Mouse (Mus musculus) stomach, embryonic 15.5 days (tissue): ENCODE data around the gene Cdh4. TPM values are rescaled to one million over a fixed set of nuclear protein-coding genes. Genes with fewer than 3 reads are reported as not detected.

Source experiments
- ATAC-seq: fragments of 200-750 bp; cut with Nextera tagmentation; 2 replicates; pipeline ENCODE4 v1.8.0; 2017; ENCODE audit warnings: low read depth, moderate number of reproducible peaks, moderate TSS enrichment; ENCODE audit not compliant: insufficient read depth, low FRiP score
- H3K27ac ChIP-seq: fragments of 300-500 bp; sonication (generic); 2 replicates; pipeline ENCODE4 v1.5.1; 2015; ENCODE audit warnings: mild to moderate bottlenecking, inconsistent platforms
- H3K27me3 ChIP-seq: fragments of 300-500 bp; sonication (generic); replicated peaks from 2 replicates; pipeline ENCODE4 v1.6.1; 2015; ENCODE audit warnings: inconsistent platforms
- H3K36me3 ChIP-seq: fragments of 300-500 bp; sonication (generic); 2 replicates; pipeline ENCODE4 v1.6.1; 2015; ENCODE audit warnings: inconsistent platforms
- H3K4me1 ChIP-seq: fragments of 300-500 bp; sonication (generic); 2 replicates; pipeline ENCODE4 v1.6.1; 2015; ENCODE audit warnings: inconsistent platforms
- H3K4me2 ChIP-seq: fragments of 300-500 bp; sonication (generic); 2 replicates; pipeline ENCODE4 v1.6.1; 2015; ENCODE audit warnings: mild to moderate bottlenecking, inconsistent platforms
- H3K4me3 ChIP-seq: fragments of 300-500 bp; sonication (generic); replicated peaks from 2 replicates; pipeline ENCODE4 v1.5.1; 2015; ENCODE audit warnings: inconsistent platforms
- H3K9ac ChIP-seq: fragments of 300-500 bp; sonication (generic); 2 replicates; pipeline ENCODE4 v1.6.1; 2015; ENCODE audit warnings: inconsistent platforms
- H3K9me3 ChIP-seq: fragments of 300-500 bp; sonication (generic); 2 replicates; pipeline ENCODE4 v1.6.1; 2016; ENCODE audit warnings: inconsistent platforms
- WGBS: fragments of 180-500 bp; shearing (Covaris S2); methylation state at CpG from one replicate; pipeline ENCODE4 v1.1.7; 2015; 5-methylcytosine and 5-hydroxymethylcytosine counted together
- polyA plus RNA-seq: library from polyadenylated mRNA; unstranded; fragments of >200 nt; fragmentation: Nextera tagmentation; extraction: Ambion mirVana; gene quantifications from 2 replicates; pipeline ENCODE4 v1.2.1, GENCODE M21; 2015

Cdh4 gene
- polyA plus RNA-seq, 1 experiment from 2014 or later = 3.6 TPM

DNA sequence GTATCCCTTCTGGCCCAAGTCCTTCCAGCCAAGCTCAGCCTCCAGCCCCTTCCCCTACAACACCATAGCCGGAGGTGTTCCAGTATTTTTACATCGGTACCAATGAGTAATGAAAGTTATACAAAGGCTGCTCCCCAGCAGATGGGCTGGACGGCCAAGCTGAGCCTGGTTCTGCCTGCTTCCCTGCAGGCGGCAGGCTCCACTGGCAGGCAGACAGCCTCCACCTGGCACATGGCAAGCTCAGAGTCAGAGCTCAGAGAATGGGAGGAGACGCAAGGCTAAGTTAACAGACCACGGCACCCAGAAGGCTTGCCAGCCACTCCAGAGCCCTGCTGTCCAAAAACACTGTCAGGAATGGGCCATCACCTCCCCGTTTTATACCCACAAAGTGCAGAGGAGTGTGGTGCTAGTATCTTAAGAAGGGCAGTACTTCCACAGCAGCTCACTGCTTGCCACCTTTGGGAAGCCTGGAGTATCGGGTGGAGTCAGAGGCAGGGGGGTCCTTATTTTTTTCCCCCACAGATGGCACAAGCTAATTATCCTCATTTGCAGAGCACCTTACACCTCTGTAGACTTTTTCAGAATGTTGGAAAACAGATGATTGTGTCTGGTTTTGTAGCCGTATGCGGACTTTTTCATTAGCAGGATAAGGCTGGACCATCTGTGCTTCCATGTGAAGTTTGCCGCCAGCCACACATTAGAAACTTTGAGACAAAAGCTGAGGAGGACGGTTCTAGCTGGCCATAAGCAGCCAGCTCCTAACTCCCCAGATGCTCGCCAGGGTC lies 320.5 kb downstream of the Cdh4 start:
- no peaks in the 10 kb centered on the region for H3K9me3 ChIP-seq
- no peak overlapping the region for H3K4me2 ChIP-seq
- H3K9ac ChIP-seq = no peak overlapping the region
- H3K36me3 ChIP-seq = no peaks in the 10 kb centered on the region
- WGBS = 66% methylated on average over 13 of the region's 13 CpGs
- peaks cover 7% of the 10 kb centered on the region; the same call in 1 of the 2 replicates for H3K27me3 ChIP-seq
- H3K4me1 ChIP-seq = peaks cover 12% of the 10 kb centered on the region; the same call in 1 of the 2 replicates
- H3K4me3 ChIP-seq = no peak overlapping the region
- H3K27ac ChIP-seq = no peak overlapping the region
- ATAC-seq = no peak

DNA sequence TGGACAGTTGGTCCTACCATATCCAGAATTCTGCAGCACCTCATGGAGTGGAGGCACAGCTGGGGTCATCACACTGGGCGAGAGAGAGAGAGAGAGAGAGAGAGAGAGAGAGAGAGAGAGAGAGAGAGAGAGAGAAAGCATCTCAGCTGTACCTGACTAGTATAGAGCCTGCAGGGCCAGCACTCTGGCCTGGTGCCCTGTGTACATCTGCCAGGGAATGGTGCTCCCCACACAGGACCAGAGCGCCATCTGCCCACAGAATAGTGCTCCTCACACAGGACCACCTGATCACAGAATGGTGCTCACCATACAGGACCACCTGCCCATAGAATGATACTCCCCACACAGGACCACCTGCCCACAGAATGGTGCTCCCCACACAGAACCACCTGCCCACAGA lies 322.2 kb downstream of the Cdh4 start:
- no peak overlapping the region for H3K27ac ChIP-seq
- no peaks in the 10 kb centered on the region for H3K36me3 ChIP-seq
- WGBS = 66% methylated on average over 2 of the region's 2 CpGs
- peaks cover 7% of the 10 kb centered on the region; the same call in 1 of the 2 replicates for H3K27me3 ChIP-seq
- no peak overlapping the region for H3K4me3 ChIP-seq
- ATAC-seq = no peak
- no peak overlapping the region for H3K9ac ChIP-seq
- H3K4me1 ChIP-seq = peaks cover 21% of the 10 kb centered on the region
- H3K9me3 ChIP-seq = no peaks in the 10 kb centered on the region
- no peak overlapping the region for H3K4me2 ChIP-seq

GRCm38 (mm10) chr2:179766664-179767526 lies 324.7 kb downstream of the Cdh4 start:
- WGBS = 36% methylated on average over 16 of the region's 16 CpGs
- H3K27ac ChIP-seq = no peak overlapping the region

GRCm38 (mm10) chr2:179767527-179767849 lies 325.3 kb downstream of the Cdh4 start:
- WGBS = 29% methylated on average over 9 of the region's 9 CpGs
- no peak overlapping the region for H3K4me2 ChIP-seq

More at GRCm38 (mm10) chr2:179766664-179767526, 324.7 kb downstream of the Cdh4 start:
- no peak overlapping the region for H3K4me2 ChIP-seq
- H3K4me3 ChIP-seq = no peak overlapping the region
- no peak overlapping the region for H3K9ac ChIP-seq
- H3K27me3 ChIP-seq = peaks cover 7% of the 10 kb centered on the region; the same call in 1 of the 2 replicates
- H3K4me1 ChIP-seq = peaks cover 23% of the 10 kb centered on the region
- no peaks in the 10 kb centered on the region for H3K36me3 ChIP-seq
- H3K9me3 ChIP-seq = no peaks in the 10 kb centered on the region
- ATAC-seq = no peak

GRCm38 (mm10) chr2:179769137-179769536 lies 326.9 kb downstream of the Cdh4 start:
- no peak overlapping the region for H3K9ac ChIP-seq
- H3K27me3 ChIP-seq = peaks cover 7% of the 10 kb centered on the region; the same call in 1 of the 2 replicates
- H3K4me2 ChIP-seq = no peak overlapping the region
- ATAC-seq = peak; percentile 63; the same call in 1 of the 2 replicates
- H3K36me3 ChIP-seq = no peaks in the 10 kb centered on the region
- H3K9me3 ChIP-seq = no peaks in the 10 kb centered on the region
- peak overlapping the region; percentile 26; the same call in 1 of the 2 replicates for H3K27ac ChIP-seq
- peaks cover 23% of the 10 kb centered on the region for H3K4me1 ChIP-seq
- H3K4me3 ChIP-seq = no peak overlapping the region
- WGBS = 28% methylated on average over 5 of the region's 5 CpGs

More at GRCm38 (mm10) chr2:179767527-179767849, 325.3 kb downstream of the Cdh4 start:
- Histone ChIP-seq H3K27ac (no peak overlapping the region), H3K36me3 (no peaks in the 10 kb centered on the region), H3K9ac (no peak overlapping the region), H3K4me3 (no peak overlapping the region), H3K9me3 (no peaks in the 10 kb centered on the region), H3K4me1 (peaks cover 23% of the 10 kb centered on the region), H3K27me3 (peaks cover 7% of the 10 kb centered on the region; the same call in 1 of the 2 replicates)
- no peak for ATAC-seq

GRCm38 (mm10) chr2:179769943-179770342 lies 327.7 kb downstream of the Cdh4 start:
- WGBS = 56% methylated on average over 8 of the region's 8 CpGs
- Histone ChIP-seq H3K27ac (peak overlapping the region; percentile 23; the same call in 1 of the 2 replicates), H3K4me1 (peaks cover 23% of the 10 kb centered on the region), H3K36me3 (no peaks in the 10 kb centered on the region), H3K9ac (no peak overlapping the region), H3K9me3 (no peaks in the 10 kb centered on the region), H3K27me3 (peaks cover 7% of the 10 kb centered on the region; the same call in 1 of the 2 replicates), H3K4me3 (no peak overlapping the region), H3K4me2 (no peak overlapping the region)
- ATAC-seq = no peak

DNA sequence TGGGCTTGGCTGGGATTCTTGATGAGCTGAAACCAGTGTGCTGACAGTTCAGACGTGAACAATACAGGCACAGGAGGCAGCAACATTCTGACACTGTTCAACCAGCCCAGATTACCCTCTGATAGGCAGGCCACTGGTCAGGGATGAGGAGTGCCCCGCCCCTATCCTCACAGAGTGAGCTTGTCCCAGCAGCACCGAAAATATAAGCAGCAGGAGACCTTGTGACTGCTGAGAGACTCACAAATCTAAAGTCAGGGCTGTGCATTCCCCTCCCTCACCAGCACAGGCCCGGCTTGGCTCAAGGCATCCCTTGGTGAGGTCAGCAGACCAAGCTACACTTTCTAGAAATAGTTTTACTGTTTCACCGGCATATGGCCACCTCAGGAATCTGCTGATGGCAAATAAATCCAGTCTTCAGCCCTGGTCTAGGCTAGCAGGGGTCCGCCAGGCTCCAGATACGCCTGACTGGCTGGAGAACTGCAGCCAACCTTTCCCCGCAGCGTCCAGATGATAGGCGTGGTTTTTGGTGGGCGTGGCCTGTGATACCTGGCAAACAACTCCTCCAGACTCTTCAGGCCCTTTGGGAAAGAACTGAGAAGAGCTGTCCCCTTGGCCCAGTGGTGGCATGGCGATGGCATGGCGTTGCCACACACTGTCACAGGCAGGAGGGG lies 332.3 kb downstream of the Cdh4 start:
- ATAC-seq = no peak
- Histone ChIP-seq H3K4me2 (peak overlapping the region; percentile 13; the same call in 1 of the 2 replicates), H3K27ac (no peak overlapping the region)

DNA sequence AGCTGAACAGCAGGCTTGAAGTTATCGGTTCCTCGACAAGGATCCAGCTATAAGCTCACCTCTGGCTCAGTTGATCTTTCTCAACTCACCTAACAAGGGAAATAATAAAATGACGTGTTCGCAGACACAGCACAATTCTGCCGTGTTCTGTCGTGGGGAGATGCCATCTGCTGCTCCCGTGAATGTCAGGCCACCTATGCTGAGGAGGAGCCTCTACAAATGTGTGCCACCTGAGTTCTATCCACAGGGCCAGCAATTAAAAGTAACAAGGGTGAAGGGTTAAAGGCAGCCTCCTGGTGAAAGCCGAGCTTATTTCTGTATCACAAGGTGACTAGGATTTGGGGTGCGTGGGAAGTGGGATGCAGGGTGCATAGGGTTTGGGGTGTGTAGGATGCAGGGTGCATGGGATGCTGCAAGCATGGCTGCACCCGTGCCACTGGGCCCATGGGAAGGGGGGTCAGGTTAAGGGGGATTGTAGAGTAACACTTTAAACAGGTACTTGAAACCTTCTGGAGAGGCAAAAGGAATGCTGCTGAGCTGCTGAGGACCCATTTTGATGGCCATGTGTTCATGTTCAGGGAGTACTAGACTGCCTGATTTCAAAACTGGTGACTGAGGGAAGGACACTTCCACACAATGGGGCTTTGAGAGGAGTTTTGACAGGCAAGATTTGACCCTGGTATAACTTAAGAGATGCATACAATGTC lies 333.9 kb downstream of the Cdh4 start:
- Histone ChIP-seq H3K4me2 (no peak overlapping the region), H3K4me1 (no peaks in the 10 kb centered on the region; the same call in 1 of the 2 replicates), H3K36me3 (no peaks in the 10 kb centered on the region), H3K27me3 (no peaks in the 10 kb centered on the region), H3K9me3 (no peaks in the 10 kb centered on the region), H3K9ac (no peak overlapping the region), H3K4me3 (no peak overlapping the region), H3K27ac (no peak overlapping the region)
- ATAC-seq = no peak
- WGBS = 81% methylated on average over 10 of the region's 10 CpGs

More for the DNA sequence above, 332.3 kb downstream of the Cdh4 start:
- H3K9ac ChIP-seq = no peak overlapping the region
- no peaks in the 10 kb centered on the region for H3K27me3 ChIP-seq
- 23% methylated on average over 13 of the region's 13 CpGs for WGBS
- no peaks in the 10 kb centered on the region for H3K36me3 ChIP-seq
- no peak overlapping the region for H3K4me3 ChIP-seq
- H3K4me1 ChIP-seq = peaks cover 6% of the 10 kb centered on the region; the same call in 1 of the 2 replicates
- no peaks in the 10 kb centered on the region for H3K9me3 ChIP-seq

DNA sequence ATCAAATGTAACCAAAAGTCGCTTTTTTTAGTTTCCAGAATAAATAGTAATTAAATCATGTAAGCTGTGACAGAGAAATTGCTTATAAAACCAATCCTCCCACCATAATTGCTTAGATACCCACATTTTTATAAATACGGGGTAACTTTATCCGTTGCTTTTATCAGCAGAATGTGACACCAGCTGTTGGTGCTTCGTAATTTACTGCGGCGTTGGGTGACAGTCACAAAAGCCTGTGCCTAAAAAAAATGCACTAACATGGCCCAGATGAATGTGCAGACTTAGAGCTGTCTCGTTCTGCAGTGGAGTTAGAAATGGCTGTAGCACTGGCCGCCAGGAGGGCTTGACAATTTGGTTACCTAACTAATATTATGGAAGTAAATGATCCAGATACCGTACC lies 337.0 kb downstream of the Cdh4 start:
- Histone ChIP-seq H3K36me3 (no peaks in the 10 kb centered on the region), H3K9ac (no peak overlapping the region), H3K4me1 (no peaks in the 10 kb centered on the region; the same call in 1 of the 2 replicates), H3K9me3 (no peaks in the 10 kb centered on the region), H3K4me2 (no peak overlapping the region), H3K4me3 (no peak overlapping the region), H3K27me3 (no peaks in the 10 kb centered on the region), H3K27ac (no peak overlapping the region)
- no peak for ATAC-seq
- 63% methylated on average over 9 of the region's 9 CpGs for WGBS

DNA sequence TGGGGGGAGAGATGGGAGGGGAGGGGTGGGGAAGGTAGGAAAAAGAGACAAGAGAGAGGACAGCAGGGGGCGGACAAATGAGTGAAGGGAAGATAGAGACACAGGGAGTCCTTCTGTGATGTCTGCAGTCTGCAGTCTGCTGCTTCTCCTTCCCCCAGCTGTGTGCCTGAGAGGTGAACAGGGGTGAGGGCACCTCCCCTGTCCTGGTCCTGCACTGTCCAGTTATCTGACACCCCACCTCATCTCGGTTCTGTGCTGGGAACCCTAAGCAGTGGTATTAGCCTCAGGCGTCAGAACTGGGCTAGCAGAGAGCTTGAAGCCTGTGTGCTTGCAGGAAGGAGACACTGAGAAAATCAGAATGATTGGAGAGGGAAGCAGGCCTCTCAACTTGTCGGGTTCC lies 338.7 kb downstream of the Cdh4 start:
- Histone ChIP-seq H3K9ac (no peak overlapping the region), H3K4me2 (no peak overlapping the region), H3K9me3 (no peaks in the 10 kb centered on the region), H3K4me1 (no peaks in the 10 kb centered on the region), H3K27me3 (no peaks in the 10 kb centered on the region), H3K36me3 (no peaks in the 10 kb centered on the region), H3K4me3 (no peak overlapping the region), H3K27ac (no peak overlapping the region)
- no peak for ATAC-seq
- 57% methylated on average over 4 of the region's 4 CpGs for WGBS

DNA sequence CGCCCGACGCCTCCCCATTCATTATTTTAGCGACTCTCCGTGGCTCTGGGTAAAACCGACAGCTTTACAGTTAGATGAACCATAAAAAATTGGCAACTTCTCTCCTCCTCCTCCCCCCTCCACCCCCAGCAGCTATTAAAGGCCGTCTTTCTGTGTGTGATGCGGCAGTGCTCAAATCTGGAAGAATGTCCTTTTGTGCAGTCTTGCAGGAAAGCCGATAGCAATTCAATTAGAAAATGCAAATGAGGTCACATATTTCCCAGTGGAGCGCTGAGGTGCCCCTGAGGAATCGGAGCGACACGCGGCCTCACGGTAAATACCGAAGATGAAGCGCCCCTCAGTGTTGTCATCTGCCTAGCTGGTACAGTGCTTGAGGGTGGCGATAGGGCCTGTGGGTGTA lies 345.0 kb downstream of the Cdh4 start:
- no peak overlapping the region for H3K9ac ChIP-seq
- WGBS = 73% methylated on average over 18 of the region's 18 CpGs
- H3K4me2 ChIP-seq = no peak overlapping the region
- ATAC-seq = no peak
- no peaks in the 10 kb centered on the region for H3K4me1 ChIP-seq
- H3K27ac ChIP-seq = no peak overlapping the region
- no peak overlapping the region for H3K4me3 ChIP-seq
- no peaks in the 10 kb centered on the region for H3K9me3 ChIP-seq
- H3K36me3 ChIP-seq = no peaks in the 10 kb centered on the region
- no peaks in the 10 kb centered on the region for H3K27me3 ChIP-seq
